9 mouse cellular contexts compared by ENCODE assay signal in genomic region chr6:128025997-128026396, GRCm38 (mm10).
"Had no signal": no experiment of that assay in that cellular context is flagged by ENCODE, and none has a peak within 500 bp of the region (broad histone marks: within the 10 kb centered on the region; RNA-seq: fewer than 3 reads in every experiment).

No protein-coding gene starts in this region.

- DNase-seq: retina, postnatal 1 day; right cerebral cortex, adult 18-20 months; right cerebral cortex, postnatal 14 days; right cerebral cortex, postnatal 25 days; right cerebral cortex, postnatal 4 days; spleen, adult 18-20 months had no signal

- H3K9ac ChIP-seq: neural tube, embryonic 15.5 days; stomach, embryonic 15.5 days had no signal

- H3K36me3 ChIP-seq: neural tube, embryonic 15.5 days; stomach, embryonic 15.5 days had no signal

- H3K4me3 ChIP-seq: neural tube, embryonic 15.5 days; stomach, embryonic 15.5 days had no signal

- H3K4me2 ChIP-seq: neural tube, embryonic 15.5 days; stomach, embryonic 15.5 days had no signal

- H3K9me3 ChIP-seq: neural tube, embryonic 15.5 days; stomach, embryonic 15.5 days had no signal

- H3K27ac ChIP-seq: neural tube, embryonic 15.5 days; stomach, embryonic 15.5 days; stomach, postnatal 0 days had no signal

- H3K27me3 ChIP-seq: neural tube, embryonic 15.5 days; stomach, embryonic 15.5 days had no signal
